ENCODE assay signal across 10 mouse cellular contexts in the genomic region with DNA sequence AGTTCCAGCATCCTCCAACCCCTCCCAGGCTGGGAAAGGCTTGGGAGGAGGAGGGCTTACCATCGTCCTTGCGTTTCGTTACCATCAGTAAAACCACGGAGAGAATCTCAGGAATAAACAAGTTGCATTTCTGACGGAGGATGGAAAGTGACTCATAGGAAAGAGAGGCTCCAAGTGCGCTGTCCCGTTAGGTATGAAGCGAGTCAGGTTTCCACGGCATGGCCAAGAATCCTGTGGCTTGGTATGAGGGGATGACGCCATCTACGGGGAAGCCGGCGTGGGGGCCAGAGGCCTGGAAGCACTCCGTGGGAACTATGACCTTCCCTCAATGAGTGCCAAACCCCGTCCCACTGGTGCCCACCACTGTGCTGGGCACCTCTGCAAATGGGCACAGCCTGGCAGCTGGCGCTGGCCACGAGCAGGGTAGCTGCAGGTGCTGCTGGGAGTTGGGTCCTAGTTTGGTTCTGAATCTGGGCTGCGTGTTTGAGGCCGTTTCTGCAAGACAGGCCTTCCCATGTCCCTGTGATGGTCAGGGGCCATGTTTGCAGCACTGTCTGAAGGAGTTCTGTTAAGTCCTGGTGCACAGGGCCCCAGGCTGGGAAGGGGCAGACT.
"Had no signal": no experiment of that assay in that cellular context is flagged by ENCODE, and none has a peak within 500 bp of the region (broad histone marks: within the 10 kb centered on the region; RNA-seq: fewer than 3 reads in every experiment).

No protein-coding gene starts in this region.

- H3K4me3 ChIP-seq: liver, embryonic 15.5 days; midbrain, embryonic 13.5 days; neural tube, embryonic 15.5 days; stomach, embryonic 15.5 days had no signal

- DNase-seq: kidney, postnatal 36 days; layer of hippocampus, adult 9-11 months; lung, adult 2 months; thymus, adult 2 months; thymus, postnatal 25 days had no signal

- H3K27ac ChIP-seq: kidney, postnatal 0 days; liver, embryonic 15.5 days; midbrain, embryonic 13.5 days; neural tube, embryonic 15.5 days; stomach, embryonic 15.5 days had no signal
